Mouse (Mus musculus) gastrocnemius, adult 8-10 months (tissue): ENCODE data around the gene Thap12. TPM values are rescaled to one million over a fixed set of nuclear protein-coding genes. Genes with fewer than 3 reads are reported as not detected.
A peak's percentile ranks its signal among the peaks of the same experiment; 100 is the strongest.

Source experiments
- DNase-seq, 2 experiments: peaks; one replicate each; pipeline ENCODE4 v3.0.0; 2022; ENCODE audit warnings: low spot score in 2 of 2
- total RNA-seq, 4 experiments: library from RNA; stranded (reverse); gene quantifications; 2 replicates each; pipeline ENCODE4 v1.2.4; 2022

Thap12 gene
- 100 to 1,000 TPM; 125 to 158 (median 133) TPM for total RNA-seq

DNA sequence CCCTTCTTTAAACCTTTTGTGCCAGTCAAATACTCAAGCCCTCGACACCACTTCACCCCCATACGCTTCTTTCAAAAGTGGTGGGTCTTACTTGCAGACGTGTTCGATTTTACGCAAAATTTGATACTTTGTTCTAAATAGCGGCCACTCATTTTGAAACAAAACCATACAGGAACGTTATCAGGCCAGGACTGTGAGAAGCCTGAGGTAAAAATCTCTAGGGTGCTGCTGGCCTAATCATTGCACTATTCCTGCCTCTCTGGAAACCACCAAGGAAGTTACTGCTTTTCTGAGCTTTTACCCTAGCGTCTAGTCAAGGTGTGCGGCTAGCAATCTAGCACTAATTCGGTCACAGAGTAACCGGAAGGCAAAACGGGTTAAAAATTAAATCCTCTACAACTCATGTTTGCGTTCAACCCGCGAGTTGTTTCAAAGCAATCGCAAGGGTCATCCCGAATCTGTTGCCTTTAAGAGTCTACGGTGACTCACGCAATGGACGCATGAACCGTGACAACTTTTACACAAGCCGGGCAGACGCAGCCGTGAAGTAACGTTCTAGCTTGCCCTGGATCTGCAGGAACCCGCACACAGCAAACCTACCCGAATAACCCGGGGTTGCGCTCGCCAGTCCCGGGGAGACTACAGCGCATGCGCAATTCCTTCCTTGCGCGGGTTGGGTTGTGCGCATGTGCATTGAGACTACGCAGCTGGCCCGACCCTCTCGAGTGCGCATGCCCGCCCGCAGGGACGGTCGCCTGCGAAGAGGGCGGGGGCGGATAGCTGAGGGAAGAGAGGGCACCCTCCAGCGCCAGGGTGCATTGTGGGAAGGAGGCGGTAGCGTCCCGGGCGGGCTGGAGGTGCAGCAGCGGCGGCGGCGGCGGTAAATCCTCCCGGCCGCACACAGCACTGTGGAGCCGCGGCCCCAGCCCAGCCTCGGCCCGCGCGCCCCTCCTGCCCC, at the start of gene Thap12:
TSS of gene Thap12 (plus strand) at position 821 of the 958 bp plus-strand sequence.
- peak; percentile 98 to 99 for DNase-seq

DNA sequence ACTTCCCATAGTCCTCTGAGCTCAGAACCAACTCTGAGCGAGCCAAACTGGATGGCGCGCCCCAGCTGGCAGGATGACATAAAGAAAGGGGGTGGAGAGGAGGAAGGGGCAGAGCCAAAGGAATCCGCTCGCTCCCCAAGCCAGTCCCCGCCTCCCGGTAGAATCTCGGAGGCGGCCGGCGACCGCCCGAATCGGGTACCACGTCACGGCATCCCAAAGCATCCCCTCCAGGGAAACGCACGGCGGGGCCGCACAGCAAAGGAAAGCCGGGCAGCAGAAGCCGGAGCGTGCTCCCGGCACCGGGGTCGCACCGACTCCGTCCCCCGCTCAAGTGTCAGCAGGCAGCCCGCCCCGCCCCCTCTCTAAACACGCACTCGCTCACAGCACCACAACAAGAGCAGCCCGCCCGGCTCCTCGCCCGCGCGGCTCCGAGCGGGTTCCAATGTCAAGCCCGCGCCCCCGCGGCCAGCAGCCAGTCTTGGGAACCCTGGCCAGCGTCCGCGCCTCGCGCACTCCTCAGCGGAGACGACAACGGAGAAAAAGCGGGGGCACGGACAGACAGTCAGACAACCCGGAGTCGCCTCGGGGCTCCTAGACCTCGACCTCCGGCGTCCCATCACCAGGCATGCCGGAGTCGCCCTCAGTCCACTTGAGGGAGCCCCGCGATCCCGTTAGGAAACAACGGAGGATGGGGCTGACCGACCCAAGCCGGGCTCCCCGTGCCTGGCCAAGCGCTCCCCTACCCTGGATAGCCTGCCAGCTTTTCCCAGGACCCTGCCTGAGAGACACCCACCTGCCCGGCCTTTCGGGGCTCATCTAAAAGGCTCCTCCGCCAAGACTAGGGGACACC, 47.0 kb upstream of the Thap12 start:
- peak; percentile 60 to 66 for DNase-seq

DNA sequence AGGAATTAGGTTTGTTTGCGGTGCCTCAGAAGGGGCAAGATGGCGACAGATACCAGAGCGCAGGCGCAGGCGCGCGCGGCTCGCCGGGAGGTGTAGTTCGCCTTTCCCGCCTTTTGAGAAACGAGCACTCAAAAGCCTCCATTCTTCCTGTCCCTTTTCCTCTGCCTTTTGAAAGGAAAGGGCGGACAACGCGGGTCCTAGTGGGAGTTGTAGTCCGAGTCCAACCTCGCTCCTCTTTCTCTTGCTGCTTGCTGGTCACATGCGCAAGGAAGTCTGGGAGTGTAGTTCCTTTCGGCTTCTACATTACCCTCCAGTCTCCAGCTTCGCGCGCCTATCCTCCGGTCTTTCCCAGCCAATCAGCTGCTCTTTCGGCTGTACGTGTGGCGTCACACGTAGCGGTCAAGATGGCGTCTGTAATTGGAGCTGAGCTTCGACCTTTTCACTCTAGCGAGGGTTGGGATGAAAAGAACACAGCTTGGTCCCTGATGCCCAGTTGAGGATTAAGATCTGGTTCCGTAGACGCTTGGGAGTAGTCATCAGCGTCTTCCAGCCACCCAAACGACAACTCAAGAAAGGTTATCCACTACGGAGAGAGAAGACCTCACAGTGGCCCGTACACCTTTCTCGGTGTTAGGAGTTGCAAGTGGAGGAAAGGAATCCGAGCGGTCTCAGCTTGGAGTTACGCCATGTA, 46.2 kb upstream of the Thap12 start, which contains the start of gene Emsy:
TSS of gene Emsy (minus strand) at position 253 of the 691 bp plus-strand sequence.
- peak; percentile 88 to 94 for DNase-seq

DNA sequence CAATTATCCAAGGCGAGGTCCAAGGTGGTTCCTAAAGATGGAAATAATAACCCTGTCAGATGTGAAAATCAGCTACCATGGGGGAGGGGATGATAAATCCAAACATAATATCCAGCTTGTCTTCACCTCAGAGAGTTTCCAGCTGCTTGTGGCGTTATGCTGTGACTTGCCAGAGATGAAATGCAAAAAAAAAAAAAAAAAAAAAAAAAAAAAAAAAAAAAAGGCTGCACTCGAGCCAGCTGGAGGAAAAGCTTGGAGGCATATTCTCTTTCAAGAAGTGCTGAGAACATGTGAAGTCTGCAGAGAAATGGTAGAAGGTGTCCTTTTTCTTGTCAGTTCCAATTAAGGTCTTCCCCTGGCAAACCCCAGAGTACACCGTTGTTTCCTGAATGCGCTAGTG, 37.7 kb upstream of the Thap12 start:
- no peak for DNase-seq

DNA sequence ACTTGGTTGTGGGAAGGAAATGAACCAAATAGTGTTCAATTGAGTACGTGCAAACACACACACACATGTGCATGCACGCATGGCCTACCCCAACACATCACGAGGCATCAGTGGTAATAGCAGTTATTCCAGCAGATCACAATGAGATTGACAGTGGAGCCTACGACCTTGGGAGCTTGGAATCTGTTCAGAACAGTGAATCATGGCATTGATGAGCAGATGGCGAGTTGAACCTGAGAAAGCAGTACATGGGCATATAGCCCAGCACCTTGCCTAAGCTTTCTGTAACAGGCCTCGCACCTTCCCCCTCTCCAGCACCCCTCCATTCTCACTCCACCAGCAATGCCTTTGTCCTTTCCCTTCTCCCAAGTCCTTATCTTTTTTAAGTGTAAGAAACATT, 37.2 kb upstream of the Thap12 start:
- no peak for DNase-seq

DNA sequence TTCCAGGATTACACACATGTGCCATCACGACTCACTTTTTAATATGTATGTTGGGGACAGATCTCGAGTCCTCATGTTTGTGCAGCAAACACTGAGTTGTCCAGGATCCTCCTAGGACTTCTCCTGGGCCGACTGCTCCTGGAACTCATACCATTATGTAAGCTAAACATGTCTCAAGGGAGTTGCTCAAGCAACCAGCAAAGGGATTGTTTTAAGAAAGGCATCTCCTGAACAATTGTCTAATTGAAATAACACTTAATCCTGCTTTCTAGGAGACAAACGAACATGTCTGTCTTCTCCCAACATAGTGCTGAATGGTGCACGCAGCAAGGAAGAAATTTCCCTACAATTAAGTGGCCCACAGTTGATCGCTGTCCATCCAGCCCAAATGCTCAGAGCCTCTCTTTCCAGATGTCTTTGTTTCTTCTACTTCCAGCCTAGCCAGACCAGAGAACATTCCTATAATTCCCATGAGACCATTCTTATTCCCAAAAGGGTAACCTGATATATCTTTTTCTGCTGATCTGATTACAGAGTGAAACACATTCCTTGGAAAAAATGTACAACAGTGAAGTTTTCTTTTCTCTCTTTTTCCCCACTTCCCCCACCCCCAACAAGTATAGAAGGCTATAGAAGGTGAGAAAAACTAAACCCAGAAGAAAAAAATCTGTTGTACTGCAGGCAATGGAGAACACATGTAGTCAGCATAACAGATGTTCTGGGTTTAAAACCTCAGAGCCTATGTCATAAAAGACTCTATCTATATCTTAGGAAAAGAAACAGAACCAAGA, 34.8 kb upstream of the Thap12 start:
- no peak for DNase-seq

DNA sequence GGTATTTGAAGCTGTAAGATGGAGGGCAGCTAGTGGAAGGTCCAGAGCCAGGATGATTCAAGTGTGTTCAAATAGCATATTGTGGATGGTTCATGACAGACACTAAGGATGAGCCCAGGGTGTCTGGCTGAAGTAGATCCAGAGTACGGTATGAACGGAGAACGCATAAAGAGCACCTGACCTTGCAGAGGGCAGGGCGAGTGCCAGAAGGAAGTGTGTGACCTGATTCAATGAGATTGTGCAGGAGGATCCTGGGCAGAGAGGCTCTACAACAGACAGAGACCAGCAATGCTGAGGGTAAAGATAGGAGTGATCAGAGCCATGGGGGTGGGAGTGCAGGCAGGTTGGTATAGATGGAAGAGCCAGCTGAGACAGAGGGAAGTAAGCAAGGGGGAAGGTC, 32.1 kb upstream of the Thap12 start:
- DNase-seq = no peak

DNA sequence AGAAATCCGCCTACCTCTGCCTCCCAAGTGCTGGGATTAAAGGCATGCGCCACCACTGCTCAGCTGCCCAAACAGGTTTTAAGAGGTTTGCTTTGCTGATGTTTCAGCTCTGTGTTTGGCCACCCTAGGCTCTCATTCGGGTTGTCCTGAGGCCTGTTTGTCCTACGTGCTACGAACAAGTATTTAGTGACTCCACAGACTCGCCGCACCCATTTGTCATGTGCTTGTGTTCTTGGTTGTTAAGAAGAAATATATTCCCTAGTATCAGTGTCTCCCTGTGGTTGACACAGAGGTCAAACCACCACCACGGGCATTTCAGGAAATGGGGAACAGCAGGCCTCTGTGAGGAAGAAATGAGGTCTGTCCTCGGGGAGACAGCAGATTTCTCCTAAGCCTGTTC, 31.5 kb upstream of the Thap12 start:
- DNase-seq = no peak

DNA sequence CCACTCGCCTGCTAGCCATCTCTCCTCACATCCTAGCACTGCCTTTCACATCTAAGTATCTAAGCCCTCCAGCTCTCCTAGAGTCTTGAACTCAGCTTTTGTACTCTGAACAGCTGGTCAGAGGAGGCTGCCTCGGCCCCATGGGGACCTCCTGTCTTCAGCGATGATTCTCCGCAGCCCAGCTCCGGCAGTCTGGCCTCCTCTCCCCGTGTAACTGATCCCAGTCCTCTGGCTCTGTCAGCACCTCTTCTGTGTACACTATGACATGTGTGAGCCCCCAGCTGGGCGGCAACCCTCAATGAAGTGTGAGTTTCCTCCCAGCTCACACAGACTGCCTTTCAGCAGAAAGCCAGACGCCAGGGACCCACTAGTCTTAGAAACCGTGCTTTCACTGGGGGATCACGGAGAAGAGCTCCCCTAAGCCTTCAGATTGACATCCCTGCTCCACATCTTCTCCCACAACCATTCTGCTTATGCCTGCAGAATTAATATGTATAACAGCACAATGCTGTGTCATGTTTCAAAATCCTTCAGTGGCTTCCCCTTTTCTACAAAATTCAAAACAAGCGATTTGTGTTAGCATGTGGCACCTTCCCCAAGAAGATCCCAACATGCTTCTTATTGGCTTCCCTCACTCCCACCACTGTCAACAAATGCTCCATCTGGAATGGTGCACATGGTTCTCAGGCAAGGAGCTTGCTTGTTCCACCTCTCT, 30.5 kb upstream of the Thap12 start:
- DNase-seq = peak; percentile 54 to 66

DNA sequence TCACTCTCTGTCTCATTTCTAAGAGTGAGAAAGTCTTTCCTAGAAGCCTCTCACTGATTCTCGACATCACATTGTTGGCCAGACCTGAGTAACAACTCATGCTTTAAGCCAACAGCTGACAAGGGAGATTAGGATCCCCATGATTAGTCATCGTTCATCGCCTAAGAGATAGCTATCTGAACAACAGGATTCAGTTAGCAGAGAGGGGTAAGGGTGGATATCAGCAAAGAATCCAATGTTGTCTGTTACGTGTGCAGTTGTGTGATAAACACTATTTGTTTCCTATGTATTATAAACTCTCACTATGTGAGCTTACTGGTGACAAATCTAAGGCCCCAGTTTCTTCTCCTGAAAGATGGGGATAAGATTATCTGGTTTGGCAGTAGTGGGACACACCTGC, 28.6 kb upstream of the Thap12 start:
- DNase-seq = no peak

DNA sequence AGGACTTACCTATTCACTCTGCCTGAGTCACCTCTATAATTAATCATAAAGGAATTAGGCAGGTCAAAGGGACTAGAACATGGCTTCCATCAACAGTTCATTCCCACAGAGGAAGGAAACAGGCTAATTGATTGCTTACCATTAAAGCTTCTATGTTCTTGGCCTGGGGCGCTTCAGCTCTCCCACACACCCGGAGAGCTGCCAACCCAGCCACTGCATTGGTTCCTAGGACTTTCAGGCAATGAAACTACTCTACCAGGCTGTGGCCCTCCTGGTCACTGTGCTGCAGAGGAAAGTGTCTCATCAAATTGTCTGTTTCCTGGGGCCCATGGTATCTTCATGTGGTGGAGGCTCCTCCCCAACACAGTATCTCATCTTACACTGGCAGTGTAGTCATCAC, 25.4 kb upstream of the Thap12 start:
- no peak for DNase-seq

DNA sequence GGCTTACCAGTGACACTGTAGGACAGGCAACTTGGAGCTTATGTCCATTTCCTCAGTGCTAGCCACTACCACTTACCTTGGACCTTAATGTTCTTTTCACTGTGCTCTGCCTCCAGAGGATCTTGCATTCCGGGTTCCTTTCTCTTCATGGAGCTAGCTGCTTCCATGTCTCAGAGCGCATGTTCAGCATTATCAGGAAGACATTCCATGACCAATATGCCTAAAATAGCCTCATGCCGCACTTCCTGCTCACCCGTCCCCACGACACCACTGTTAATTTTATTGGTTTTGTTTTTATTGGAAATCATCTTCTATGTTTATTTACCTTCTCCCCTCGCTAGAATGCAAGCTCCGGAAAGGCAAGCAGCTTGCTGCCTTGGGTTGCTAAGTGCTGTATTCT, 24.5 kb upstream of the Thap12 start:
- DNase-seq = no peak

DNA sequence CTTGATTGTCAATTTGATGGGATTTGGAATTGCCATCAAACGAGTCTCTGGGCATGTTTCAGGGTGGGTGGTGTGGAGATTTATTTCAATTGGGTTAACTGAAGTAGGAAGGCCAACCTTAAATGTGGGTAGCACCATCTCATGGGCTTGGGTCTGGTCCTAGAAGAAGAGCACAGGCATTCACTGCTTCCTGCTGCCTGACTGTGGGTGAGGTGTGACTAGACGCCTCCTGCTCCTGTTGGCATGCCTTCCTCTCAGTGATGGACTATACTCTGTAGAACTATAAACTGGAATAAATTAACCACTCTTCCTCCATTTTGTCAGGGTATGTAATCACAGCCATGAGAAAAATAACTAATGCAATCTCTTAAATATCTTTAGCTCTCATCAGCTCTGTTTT, 22.2 kb upstream of the Thap12 start:
- DNase-seq = no peak

DNA sequence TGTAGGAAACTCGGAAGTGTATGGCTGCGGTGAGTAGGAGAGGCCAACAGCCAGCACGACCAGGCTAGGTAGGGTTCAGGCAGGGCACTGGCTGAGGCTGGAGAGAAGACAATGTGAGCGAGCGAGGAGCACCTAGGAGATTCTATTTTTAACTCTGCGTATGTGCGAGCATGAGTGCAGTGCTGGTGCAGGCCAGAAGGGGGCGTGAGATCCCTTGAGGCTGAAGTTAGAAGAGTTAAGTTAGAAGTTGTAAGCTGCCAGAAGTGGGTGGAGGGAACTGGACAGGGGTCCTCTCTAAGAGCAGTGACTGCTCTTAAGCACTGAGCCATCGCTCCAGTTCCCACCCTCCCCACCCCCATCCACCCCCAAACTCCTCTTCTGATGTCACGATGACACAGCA, 20.1 kb upstream of the Thap12 start:
- no peak for DNase-seq

DNA sequence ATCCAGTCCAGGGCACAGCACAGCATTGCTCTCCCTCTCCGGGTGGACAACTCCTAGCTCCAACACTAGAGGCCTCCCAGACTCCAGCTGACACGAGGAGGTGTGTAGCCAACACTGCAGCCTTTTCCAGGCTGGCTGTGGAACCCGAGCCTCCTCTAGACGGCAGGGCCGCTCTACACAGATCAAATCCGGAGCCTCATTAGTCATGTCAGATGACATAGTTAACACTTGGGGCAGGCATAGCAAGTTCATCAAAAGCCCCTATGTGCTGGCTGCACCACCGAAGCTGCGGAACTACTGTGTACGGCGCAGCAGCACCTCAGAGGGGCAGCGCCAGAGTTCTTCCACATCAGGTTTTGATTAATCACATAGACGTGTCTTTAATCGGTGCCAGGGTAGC, 17.0 kb upstream of the Thap12 start:
- peak in 1 of 2 experiments; percentile 30 for DNase-seq

DNA sequence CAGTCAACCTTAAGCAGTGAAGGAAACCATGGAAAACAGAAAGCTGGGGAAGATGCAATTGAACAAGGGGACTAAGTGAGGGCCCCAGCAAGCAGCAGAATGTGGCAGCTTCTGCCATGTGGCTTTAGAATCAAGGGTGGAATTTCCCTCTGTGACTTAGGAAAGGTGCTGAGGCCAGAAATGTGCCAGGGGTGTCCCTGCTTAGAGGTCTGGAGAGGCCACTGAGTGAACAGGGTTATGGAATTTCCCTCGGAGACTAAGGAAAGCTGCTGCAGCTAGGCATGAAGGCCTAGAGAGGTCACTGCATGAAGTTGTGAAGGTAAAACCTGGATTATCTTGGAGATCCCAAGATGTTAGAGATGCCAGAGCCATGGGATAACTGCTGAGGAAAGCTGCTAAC, 12.8 kb upstream of the Thap12 start:
- no peak for DNase-seq

DNA sequence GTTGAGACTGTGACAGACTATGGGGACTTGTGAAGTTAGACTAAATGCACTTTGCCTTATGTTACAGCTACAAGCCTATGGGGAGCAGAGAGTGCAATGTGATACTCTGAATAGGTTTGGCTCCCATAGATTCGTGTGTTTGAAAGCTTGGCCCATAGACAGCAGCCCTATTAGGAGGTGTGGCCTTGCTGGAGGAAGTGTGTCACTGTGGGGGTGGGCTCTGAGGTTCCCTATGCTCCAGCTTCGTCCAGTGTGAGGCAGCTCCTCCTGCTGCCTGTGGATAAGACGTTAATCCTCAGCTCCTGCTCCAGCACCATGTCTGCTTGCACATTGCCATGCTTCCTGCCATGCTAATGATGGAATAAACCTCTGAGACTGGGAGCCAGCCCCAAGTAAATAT, 12.1 kb upstream of the Thap12 start:
- no peak for DNase-seq

DNA sequence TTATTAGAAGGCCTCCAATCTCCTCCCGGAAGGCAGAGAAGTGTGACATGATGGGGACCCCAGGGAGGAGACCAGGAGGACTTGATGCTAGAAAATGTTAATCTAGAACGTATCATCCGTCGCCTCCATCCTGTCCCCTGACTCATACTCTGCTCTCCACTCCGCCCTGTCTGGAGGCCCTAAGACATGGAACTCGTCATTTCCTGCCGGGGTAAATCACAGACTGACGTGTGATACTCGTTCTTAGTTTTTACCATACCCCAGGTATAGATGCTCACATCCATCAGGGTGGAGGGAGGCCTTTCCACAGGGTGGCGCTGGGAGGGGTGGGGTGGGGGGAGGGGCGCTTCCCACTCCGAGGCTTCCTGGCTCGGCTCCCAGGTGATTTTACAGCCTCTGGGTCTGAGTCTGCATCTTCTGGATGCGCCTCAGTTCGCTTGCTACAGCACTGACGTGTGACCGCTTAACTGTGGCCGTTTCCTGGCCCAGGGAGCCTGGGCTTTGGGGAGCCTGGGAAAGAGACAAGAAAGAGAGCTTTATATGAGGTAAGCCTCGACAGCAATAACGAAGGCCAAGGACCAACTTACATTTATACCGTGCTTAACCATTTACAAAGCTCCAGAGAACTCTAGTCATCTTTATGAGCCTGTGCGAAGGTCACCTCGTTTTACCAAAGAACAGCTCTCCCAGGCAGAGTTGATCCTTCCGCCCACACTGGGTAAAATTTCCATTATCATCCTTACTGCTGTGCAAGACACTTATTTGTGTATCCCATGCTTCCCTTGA, 9.9 kb upstream of the Thap12 start:
- DNase-seq = no peak

DNA sequence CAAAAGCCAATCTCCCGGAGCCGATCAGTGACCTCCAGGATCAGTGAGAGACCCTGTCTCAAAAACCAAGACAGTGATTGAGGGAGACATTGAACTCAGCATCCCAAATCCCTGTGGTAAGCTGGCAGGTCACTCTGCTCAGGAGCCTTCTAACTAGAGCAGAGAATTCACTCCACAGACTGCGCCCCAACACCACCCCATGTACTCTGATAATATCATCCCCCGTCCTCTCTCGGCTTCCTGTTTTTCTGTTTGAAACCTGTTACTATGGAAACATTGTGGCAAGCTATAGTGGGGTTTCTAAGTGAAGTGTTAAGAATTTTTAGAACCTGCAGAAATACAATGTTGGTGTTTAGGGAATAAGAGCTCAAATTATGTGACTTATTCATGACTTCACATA, 8.9 kb upstream of the Thap12 start:
- no peak for DNase-seq
